Mouse (Mus musculus) G1E-ER4 (cell line): ENCODE results near the gene Paxbp1. TPM values are rescaled to one million over a fixed set of nuclear protein-coding genes. Genes with fewer than 3 reads are reported as not detected.

Source experiments
- GATA1 ChIP-seq: IDR thresholded peaks from one replicate; pipeline ENCODE4 v1.8.0; 2012; ENCODE audit warnings: low read length, inconsistent platforms
- polyA plus RNA-seq: library from polyadenylated mRNA; stranded (reverse); fragments of >175 nt; gene quantifications from 2 replicates; pipeline ENCODE4 v1.2.3, GENCODE M21; 2012

The Paxbp1 gene
- 36.4 and 49.0 TPM in 2 replicates for polyA plus RNA-seq

GRCm38 (mm10) chr16:91044270-91045182, at the start of gene Paxbp1:
Gene Paxbp1, minus strand, starts transcription at chr16:91044543.
- TF ChIP-seq GATA1, result no peak

DNA sequence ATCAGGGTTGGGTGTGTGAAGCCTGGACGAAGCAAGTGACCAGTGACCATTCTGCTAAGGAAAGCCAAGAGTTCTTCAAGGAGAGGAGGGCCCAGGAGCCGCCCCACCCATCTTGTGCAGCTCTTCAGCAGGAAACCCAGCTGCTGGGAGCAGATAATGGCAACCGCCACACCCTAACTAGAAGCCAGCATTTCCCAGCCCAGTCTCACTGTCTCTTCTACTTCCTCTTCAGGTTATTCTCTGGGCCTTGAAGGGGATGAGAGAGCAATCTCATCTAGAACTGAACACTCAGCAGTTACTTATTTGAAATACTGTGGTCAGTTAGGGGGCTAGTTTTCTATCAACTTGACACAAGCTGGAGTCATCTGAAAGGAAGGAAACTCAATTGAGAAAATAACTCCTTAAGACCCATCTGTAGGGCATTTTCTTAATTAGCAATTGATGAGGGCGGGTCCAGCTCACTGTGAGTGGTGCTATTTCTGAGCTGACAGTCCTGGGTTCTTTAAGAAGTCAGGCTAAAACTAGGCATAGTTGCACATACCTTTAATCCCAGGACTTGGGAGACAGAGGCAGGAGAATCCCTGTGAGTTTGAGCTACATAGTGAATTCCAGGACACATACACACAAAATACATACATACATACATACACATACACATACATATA, 42.4 kb upstream of the Paxbp1 start:
- peak; percentile 35 for TF ChIP-seq GATA1

DNA sequence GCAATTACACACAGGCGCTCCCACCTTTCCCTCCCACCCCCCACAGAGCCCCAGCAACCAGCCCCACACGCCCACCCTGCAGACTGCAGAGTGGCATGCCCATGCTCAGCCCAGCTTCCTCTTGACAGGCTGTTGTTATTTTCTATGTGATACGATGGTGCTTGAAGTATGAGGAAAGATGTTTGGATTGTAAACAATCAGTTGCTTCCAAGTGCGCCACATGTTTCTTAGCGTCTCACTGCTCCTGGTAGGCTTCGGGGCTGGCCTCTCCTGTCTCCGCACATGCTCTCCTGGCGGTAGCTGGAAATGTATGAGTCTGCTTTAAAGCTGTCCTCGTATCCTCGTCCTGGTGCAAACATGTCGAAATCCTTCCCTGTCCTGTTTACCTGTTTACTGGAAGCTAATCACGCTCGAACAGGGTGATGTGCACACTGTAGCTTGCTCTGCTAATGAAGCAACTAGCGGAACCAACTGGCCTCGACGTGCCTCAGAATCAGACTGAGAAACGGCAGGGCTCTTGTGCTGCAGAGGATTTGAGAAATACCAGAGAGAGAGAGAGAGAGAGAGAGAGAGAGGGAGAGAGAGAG, 41.0 kb upstream of the Paxbp1 start:
- TF ChIP-seq GATA1, result no peak

- TF ChIP-seq GATA1, result no peak
These were observed 40.2 kb upstream of the Paxbp1 start for GRCm38 (mm10) chr16:91084307-91085238.

GRCm38 (mm10) chr16:91083002-91083646, 38.8 kb upstream of the Paxbp1 start:
- no peak for TF ChIP-seq GATA1

- no peak for TF ChIP-seq GATA1
These were observed 37.2 kb upstream of the Paxbp1 start for GRCm38 (mm10) chr16:91081508-91081907.

DNA sequence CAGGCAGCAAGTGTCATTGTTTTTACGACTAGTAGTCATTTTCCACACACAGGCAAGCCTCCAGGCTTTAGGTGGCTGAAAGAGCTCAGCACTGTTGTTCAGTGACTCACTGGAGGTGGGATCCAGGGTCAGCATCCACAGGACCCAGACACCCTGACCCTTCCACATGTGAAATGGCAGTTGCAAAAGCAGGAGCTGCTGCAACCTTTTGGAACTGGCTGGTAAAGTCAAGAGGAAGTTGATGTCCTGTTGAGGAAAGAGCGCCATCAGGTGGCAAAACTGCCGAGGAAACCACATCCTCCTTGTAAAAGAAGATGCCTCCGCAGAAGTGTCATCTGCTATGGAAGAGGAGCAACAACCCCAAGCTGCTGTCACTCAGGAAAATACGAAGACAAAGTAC, 31.8 kb upstream of the Paxbp1 start:
- no peak for TF ChIP-seq GATA1

DNA sequence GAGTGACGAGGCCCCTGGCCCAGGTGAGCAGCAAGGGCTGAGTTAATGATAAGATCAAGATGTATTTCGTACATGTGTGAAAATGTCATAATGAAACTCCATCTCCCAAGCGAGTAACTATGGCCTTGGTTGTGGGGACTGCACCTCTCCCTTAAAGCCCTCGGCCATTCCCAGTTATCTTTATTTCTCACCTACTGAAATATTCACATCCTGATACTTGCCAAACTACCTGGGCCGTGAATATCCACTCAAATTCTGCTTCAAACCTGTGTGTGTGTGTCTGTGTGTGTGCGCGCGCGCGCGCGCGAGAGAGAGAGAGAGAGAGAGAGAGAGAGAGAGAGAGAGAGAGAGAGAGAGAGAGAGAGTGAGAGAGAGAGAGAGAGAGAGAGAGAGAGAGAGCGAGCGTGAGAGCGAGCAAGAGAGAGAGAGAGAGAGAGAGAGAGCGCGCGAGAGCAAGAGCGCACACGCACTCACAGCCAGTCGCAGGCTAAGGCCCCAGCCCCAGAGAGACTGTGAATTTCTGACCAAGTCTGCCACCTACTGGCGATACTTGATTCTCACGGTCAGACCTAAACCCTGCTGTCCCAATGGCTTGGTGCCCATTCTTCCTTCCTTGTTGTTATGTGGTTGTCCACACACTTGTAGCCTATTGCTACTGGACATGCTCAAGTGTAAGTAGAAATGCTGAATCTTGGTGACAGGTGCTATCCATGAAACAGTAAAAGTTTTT, 29.0 kb upstream of the Paxbp1 start:
- TF ChIP-seq GATA1, result no peak

DNA sequence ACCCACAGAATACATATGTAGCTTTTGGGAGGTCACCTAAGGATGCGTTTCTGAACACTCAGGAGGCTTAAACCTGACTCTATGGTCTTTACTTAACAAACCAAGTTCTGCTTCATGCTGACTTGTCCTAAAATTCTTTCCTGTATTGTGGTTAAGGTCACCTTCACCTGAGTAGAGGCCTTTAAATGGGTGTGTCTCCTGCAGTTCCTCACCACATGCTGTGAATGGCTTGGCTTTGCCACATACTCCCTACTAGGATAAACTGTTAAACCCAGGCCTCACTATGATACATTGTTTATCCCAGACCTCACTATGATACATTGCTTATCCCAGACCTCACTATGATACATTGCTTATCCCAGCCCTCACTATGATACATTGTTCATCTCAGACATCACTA, 27.9 kb upstream of the Paxbp1 start:
- no peak for TF ChIP-seq GATA1

GRCm38 (mm10) chr16:91068969-91069368, 24.6 kb upstream of the Paxbp1 start:
- no peak for TF ChIP-seq GATA1

GRCm38 (mm10) chr16:91067122-91067521, 22.8 kb upstream of the Paxbp1 start:
- TF ChIP-seq GATA1, result no peak

DNA sequence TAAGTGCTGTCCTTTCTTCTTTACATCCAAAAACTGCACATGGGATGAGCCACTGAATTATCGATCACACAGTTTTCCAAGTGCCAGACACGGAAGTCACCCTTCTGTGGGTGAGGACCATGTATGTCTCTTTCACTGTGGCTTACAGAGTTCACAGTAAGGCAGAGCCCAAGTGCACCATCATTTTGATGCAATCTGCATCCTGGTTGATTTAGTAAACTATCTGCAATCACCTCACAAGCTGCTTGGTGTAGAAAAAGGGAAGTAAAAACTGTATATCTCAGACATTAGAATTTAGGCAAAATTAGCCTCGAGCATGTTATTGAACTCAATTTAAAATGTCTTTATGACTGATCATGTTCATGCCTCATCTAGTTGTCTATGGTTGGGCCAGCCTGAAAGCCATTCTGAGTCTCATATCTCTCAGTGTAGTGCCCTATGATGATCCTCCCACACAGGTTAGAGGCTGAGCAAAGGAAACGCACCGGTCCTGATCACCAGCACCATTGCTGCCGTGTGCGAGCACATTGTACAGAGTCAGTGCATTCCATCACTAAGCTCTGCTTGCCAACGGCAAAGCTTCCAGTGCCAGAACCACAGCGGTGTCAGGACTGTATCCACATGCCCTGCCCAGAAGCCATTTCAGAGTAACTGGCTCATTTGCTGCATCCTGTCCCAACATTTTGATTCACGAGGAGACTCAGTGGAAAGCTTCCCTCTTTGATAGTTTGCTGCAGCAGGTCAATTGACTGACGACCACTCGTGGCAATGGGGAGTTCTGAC, 20.4 kb upstream of the Paxbp1 start:
- TF ChIP-seq GATA1, result no peak

DNA sequence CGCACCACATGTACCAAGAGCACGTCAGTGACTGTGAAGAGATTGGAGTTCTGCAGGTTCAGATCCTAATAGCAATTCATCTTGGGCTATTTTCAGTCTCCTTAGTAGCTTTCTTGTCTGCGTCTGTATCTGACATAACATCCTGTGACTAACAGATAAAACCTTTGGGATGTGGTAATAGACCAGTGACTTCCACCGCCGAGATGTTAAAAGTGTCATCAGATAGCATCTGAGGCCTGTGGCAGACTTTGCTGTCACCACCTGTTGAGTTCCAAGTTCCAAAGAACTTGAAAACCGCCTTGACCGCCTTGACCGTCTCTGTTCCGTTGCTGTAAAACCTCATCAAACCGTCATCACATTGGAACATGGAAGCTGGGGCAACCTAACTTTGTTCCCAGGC, 19.4 kb upstream of the Paxbp1 start:
- no peak for TF ChIP-seq GATA1
